Mouse (Mus musculus) right cerebral cortex, adult 2 months (tissue): Measurements from ENCODE around the gene Tk1.
"Not testable (repeated sequence)": the region's sequence is repeated elsewhere in the genome, so short reads cannot be mapped to it uniquely, and the experiment has no call there.

ENCODE experiments used
- DNase-seq, 2 experiments: peaks; one replicate each; pipeline ENCODE4 v3.0.0; 2021 to 2022; ENCODE audit warnings: low spot score in 2 of 2

Gene Tk1

DNA sequence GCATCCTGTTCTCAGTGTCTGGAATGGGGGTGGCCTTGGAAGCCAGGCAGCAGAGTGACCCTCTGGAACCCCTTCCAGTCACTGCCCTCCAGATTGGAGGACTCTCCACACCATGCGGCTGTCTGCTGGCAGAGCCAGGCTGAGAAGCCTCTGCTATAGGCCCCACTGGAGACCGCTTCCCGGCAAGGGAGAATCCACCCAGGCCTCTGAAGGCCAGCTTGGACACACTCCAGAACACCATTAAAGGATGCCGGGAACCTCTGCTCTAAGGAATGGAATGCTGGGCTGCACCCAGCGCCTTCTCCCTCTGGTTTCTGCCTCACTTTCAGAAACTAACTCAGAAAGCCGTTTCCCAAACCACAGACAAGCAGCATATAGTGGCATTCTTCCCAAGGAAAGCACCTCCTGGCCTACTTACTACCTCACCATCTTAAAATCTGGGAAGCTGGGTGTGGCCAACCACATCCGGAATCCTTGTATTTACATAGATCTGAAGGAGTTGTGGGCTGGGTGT lies 3.1 kb downstream of the Tk1 start:
- DNase-seq, result no peak

DNA sequence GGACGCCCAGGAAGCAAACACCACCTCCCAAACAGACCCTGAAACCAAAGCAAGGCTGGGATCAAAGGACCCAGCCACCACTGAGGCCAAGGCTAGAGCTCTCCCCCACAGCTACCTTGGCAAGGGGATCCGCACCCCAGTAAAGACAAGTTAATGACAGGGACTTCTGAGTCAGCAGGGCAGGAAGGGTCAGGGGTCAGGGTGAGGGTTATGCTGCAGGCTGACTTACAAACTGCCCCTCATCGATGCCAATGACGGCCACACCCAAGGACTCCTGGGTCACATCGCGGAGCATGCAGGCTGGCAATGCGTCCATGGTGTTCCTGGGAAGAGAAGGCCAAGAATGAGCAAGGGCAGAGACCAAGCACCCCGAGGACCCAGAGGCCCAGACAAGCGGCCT lies 4.0 kb downstream of the Tk1 start:
- DNase-seq, result no peak

DNA sequence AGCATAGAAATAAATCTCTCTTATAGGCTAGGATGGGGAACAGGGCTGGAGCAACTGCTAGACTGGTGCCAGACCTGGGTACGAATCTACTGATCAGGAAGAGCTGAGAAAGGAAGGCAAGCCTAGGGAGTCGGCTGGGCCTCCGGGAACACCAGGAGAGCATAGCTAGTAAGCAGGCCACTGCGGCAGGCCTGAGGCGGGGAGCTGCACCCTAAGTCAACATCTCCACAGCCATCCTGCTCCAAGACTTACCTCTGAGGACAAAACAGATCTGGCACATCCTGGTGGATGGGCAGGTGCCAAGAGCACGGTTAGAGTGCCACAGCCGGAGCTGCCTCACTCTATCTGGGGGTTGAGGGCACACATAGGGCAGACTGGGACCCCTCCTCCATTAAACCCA lies 5.7 kb downstream of the Tk1 start:
- DNase-seq, result no peak

DNA sequence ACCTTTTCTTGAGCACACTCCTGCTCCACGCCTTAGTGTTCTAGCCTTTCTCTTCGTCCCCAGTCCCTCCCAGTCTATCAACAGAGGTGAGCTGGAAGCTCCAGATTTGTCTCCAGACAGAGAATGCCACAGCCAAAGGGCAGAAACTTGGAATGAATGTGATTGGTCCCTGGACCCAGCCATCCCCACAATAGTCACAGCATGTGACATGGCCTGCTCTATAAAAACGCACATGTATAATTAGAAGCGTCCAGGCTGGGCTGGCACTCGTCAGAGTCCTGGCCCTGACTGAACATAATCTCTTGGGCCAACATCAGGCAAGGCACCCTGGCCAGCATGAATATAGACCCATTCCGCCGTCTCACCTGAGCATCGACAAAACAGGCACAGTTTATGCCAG lies 6.8 kb downstream of the Tk1 start:
- no peak for DNase-seq

DNA sequence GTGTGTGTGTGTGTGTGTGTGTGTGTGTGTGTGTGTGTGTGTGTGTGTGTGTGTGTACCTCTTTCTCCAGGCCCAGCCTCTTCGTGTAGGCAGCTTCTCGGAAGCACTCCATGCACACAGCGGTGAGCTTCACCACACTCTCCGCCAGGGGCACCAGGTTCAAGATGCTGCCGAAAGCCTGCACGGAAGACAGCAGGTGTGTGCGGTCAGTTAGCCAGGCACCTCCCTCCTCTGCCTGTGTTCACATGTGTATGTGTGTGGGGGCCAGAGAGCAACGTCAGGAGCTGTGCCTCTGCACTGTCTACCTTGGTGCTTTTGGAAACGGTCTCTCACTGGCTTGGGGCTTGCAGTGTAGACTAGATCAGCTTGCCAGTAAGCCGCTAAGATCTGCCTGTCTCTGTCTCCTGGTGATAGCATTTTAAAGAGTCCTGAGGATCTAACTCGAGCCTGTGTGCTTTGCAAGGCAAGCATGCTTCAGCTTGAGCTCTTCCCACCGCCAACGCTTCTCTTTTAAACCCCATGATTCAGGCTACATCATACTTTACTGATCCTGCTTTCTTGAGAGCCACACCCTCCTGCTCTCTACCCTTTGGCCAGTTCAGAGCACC lies 9.4 kb downstream of the Tk1 start:
- DNase-seq, result no peak

DNA sequence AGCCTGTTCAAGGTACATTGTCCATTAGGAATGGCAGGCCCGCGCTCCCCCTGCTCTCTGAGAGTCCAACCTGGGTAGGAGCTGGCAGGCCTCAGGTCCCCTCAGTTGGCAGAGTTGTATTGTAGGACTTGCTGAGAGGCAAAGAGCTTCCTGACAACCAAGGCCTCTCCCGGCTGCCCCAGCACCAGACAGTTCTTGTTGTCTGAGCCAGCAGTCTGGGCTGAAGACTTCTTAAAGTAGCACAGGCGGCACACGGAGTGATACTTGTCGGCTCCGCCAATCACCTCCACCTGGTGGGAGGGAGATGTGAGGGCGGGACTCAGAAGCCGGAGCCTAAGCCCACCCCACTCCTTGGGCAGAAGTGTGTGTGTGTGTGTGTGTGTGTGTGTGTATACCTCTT lies 10.0 kb downstream of the Tk1 start:
- DNase-seq, result not testable (repeated sequence)

DNA sequence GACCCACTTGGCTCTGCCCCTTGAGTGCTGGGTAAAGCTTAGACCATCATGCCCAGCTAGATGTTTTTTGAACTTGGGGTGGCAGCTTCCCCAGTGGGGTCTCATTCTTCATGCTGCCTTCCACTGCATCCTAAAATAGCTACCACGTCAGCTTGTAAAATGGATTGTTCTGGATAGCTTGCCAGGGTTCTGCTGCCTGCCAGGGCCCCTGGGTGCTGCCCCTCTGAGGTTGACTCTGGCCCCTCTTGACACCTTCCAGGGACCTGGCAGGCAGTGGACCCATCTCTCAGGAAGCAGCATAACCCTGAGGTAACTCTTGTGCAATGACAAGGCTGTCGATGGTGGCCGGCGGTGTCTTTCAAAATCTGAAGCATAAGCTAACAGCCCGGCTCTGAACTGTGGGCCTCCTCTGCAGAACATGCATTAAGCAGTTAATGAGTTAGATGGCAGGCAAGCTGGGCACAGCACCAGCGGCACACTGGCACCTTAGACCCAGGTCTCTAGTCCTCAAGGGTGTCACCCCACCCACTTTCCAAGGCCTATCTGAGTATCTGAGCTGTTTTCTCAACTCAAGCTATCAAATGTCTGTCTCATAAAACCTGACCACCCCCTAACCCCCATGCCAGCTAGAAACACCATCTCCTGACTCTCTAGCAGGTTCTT lies 11.1 kb downstream of the Tk1 start:
- DNase-seq, result no peak

DNA sequence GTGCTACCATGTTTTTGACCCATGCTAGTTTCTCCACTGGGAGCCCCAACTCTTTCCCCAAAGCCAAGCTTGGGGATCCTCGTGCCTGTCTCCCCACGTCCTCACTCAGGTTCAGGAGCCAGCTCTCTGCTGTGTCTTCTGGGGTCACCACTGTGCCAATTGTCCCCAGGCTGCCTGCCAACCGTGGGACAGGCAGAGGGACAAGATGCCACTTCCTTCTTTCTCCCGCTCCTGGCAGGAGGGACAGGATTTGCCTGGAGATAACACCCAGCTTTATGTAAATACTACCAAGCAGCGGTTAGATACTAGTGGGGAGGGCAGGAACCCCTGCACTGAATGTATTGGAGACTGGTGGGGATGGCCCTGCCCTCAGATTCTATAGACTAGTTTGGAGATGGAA lies 12.0 kb downstream of the Tk1 start:
- no peak for DNase-seq

DNA sequence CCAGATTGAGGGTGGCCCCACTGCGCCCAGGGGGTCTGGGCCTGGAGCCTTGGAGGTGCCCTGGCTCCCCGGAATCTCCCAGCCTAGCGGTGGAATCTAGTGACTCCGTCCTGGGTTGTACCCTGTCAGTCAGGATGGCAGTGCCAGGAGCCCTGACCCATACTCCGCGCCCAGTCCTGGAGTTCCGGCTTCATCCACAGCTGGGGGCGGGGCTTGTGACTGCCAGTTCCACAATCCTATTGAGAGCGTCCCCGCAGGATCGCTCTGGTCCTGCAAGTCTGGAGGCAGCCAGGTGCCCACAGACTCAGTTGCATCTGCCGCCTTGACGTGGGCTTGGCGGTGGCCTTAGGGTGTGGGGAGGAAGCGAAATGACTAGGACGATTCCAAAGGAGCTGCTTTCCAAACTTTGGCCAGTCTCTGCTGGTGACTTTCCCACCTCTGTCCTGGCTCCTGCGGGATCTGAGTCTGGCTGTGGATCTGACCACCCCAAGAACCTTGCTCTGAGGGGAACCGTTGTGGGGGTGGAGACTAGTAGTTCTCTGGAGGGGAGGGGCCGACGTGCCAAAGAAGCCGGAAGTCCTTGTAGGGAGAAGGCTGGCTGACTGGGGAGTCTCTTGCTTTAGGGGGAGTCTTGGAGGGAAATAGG lies 15.4 kb downstream of the Tk1 start:
- DNase-seq, result peak; percentile 58 to 78

DNA sequence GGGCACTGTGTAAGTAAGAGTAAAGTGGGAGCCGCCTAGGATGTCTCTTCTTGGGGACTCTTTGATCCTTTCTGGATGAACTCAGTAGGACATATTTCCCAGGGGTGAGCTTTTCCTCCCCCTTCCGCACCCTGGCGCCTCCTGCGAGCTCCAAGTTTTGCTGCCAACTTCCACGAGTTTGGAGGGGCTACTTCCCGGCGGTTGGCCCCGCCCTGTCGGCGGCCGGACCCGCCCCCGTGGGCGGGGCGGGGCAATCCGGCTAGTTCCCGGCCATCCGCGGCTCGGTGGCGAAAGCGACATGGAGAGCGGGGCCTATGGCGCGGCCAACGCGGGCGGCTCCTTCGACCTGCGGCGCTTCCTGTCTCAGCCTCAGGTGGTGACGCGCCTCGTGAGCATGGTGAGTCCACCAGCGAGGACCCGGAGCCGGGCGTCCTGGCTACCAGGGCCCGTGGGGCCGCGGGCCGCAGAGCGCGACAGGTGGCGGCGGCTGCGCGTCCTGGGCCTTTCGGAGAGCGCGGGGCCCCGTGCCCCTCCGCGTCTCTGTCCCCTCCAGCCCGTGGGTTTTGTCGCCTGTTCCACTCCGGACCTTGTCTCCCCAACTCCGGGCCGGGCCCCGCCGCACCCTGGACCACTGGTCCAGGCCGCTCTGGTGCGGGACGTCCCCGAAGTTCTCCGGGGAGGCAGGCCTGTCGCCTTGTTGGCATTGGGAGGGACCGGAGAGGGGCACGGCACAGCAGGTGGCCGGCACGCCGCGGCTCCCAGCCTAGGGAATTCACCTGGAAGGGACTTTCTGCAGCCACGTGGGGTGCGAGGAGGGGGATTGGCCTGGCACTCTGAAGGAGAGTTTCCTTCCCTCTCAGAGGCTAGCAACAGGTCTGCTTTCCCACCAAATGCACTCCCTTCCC lies 16.2 kb downstream of the Tk1 start, which contains the start of the genes Gm20708 and Syngr2:
Gene Gm20708, plus strand, starts transcription at position 262 of the 905 bp plus-strand sequence.
Gene Syngr2, plus strand, starts transcription at position 262 of the 905 bp plus-strand sequence.
- peak in 1 of 2 experiments; percentile 44 for DNase-seq

DNA sequence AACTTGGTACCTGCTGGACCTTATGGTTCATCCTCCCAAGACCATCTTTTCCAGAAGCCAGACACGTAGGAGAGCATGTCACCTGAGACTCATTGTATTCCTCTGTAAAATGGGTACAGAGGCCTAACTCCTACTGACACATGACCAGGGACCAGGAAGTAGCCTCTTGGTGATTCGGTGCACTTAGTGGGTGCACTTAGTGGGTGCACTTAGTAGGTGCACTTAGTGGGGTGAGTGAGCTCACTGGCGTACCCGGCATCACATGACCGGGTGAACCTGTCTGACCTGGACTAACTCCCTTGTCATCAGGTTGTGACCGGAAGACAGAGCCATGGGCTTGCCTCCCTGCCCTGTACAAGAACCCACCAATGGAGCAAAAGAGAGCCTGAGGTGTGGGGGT lies 19.1 kb downstream of the Tk1 start:
- DNase-seq, result no peak

DNA sequence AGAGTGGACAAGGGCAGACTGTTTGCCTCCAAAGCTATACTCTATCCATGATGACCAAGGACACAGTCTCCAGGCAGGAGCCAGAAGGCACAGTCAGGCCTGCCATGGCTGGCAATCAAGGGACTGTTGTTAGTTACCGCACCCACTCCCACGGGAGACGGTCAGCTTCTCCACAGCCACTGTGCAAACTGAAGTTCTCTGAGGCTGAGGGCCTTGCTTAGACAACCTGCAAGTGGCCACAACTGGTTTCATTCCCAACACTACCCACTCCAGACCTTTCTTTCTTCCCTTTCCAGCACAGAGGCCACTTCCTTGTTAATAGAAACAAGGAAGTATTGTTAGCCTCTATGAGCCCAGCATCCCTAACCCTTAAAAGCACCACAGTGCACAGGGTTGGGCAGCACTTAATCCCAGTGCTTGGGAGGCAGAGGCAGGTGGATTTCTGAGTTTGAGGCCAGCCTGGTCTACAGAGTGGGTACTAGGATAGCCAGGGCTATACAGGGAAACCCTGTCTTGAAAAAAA lies 22.7 kb downstream of the Tk1 start:
- DNase-seq, result no peak

DNA sequence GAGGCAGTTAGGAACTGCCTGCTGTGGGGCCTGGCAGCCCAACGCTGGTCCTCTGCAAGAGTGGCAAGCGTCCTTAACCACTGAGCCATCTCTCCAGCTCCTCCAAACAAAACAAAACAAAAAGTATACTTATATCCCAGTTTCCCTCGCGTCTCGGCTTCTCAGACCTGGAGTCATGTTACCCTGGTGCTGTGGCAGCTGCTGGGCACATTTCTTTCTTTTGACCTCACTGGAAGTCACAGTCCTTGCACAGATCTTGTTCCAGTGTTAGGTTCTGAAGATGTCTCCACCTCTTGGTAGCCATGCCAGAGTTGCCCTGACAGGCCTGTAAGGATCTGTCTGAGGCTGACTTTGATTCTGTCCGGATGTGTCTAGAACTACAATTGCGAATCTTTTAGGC lies 24.2 kb downstream of the Tk1 start:
- DNase-seq, result no peak

DNA sequence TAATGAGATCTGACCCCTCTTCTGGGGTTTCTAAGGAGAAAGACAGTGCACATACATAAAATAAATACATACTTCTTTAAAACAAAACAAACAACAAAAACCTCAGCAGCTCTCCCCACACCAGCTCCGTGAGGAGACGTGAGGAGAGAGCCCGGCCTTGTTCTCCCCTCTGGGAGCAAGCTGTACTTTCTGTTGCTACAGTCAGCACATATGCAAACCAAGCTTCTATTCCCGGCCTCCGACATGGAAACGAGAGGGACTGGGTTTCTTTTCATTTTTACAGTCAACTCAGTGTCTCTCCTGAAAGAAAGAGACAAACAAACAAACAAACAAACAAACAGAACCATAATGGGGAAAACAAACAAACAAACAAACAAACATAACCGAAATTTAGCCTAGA lies 25.9 kb downstream of the Tk1 start:
- no peak for DNase-seq

DNA sequence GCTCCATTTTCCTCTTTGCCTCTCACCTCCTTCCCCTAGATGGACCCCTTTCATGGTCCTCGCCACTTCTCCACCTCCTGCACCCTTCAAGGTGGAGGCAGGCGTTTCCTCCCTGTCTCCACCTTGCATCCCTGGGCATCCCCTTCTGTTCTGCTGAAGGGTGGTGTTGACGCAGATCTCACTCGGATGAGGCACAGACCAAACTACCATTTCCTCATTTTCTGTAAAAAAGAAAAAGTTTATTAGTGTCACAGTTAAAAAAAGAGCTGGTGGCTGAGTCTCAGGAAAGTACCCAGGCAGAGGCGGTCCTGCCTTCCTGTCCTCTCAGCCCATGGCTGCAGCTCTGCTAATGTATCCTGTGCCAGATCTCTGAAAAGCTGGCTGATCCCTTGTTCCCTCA lies 26.7 kb downstream of the Tk1 start:
- DNase-seq, result no peak

DNA sequence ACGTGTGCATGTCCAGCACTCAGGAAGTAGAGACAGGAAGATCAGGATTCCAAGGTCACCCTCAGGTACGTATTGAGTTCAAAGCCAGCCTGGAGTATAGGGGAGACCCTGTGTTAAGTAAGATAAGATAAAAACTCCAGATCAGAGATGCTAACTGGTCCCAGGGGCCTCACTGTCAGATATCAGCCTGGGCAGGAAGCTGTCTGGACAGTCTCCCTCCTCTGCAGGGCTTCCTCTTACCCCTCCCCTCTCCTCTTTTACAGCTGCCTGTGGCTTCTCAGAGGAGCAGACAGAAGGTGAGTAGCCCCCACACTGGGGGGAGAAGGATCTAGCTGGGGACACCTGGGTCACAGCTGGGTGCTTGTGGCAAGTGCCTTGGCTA lies 27.7 kb downstream of the Tk1 start:
- DNase-seq, result no peak

DNA sequence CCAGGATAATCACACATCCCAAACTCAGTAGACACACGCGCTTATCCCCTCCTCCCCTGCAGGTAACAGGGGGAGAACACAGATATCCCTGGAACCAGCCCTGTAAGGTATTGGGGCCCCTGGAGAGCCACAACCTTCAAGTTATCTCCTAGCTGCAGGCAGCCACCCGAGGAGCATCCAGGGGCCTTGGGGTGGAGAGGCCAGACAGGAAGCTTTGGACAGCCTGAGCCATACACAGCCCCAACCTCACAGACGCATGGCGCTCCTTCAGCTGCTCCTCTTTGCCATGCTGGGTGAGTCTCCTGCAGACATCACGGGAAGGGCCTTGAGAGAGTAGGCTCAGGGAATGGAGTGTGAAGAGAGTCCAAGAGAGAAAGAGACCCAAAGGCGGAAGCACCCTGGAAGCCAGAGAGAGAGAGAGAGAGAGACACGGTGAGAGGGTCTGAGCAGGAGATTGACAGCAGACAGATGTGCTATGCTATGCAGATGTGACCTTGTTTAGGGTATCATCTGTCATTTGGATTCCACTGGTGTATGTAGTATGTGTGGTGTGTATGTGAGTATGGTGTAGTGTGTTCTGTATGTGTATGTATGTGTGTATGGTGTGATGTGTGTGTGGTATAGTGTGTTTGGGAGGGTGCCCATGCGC lies 28.3 kb downstream of the Tk1 start, which contains the start of gene 6030468B19Rik:
Gene 6030468B19Rik, plus strand, starts transcription at position 150 of the 649 bp plus-strand sequence.
- DNase-seq, result no peak

DNA sequence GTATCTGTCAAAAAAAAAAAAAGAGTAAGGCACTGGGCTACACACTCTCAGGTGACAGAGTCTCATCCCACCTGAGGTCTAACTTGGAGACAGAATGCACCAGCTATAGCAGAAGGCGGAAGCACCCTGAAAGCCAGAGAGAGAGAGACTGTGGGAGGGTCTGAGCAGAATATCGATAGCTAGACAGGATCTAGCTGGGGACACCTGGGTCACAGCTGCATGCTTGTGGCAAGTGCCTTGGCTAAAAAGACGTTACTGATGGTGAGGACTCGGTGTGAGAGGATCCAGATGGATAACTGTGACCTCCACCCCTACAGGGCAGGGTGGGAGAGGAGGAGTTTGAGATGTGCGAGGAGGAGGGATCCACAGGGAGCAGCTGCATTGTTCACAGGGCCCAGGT lies 28.9 kb downstream of the Tk1 start:
- DNase-seq, result no peak

DNA sequence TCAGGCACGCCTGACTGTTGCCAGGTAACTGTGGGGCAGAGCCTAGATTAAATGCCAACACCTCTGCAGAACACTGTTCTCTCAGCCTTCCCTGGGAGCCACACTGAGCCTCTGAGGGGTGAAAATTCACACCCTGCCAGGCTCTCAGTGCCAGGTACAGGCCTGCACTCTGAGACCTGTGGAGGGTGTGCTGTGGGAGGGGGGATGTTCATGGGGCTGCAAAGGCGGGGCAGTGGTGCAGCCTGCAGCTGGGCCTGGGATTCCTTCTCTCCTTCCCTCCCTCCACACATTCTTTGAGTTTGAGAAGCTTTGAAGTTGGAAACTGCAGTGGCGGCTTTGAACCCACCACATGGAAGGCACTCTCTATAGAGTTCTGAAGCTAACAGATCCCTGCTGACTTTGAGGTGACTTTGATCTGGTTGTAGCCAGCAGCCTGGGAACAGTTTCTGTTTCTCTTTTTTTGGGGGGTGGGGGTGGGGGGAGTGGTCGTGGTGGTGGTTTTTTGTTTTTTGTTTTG lies 31.8 kb downstream of the Tk1 start:
- DNase-seq, result no peak

DNA sequence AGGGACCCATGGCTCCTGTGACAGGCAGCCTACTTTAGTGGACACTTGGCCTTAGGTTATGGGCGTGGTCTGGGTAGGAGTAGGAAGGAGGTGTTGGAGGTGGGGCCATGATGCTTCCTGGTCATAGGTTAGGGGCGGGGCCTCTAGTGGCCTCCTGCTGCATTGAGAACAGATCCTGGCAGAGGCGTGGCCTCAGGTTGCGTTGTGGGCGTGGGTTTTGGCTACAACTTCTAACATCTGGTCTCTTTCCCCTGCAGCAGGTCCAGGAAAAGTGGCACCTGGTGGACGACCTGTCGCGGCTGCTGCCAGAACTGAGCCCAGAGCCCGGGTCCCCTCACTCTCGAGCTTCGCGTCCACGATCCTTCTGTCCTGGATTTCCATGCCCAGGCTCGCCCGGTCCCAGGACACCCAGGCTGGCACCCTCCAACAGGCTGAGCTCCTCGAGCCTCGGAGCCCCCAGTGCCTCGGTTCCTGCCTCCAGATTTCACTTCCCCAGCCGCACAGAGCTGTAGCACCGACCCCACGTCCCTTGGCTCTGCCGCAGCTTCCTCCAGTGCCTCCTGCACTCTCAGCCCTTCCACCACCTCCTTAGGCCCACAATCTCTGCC lies 33.5 kb downstream of the Tk1 start:
- no peak for DNase-seq

DNA sequence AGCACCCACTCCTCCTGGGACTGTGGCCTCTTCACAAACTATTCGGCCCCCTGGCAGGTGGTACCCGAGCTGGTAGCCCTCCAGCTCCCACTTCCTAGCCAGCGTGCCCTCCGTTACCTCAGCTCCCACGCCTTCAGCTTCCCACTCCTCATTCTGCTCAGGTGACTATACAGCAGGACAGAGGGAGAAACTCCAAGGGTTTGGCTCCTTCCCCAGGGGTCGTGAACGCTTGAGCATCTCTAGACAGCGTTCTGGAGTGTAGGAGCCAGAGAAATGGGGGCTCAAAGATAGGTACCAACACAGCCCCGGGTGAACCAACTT lies 34.5 kb downstream of the Tk1 start:
- no peak for DNase-seq
